Mouse (Mus musculus): Measurements from ENCODE around the gene Spred3.

- no peak for TF ChIP-seq CTCF (IDR thresholded peaks at IDR 0.05; ENCODE audit: borderline replicate concordance, extremely low read depth, insufficient read depth, insufficient read length)
- no peak for TF ChIP-seq POLR2A (IDR thresholded peaks at IDR 0.05; ENCODE audit: borderline replicate concordance, extremely low read depth, insufficient read depth, insufficient read length, poor library complexity, severe bottlenecking)
Observed at GRCm38 (mm10) chr7:29122821-29123220, 47.4 kb downstream of the Spred3 start.

All from brain, embryonic 14.5 days (tissue).